Mouse (Mus musculus): ENCODE data around the gene Ergic3.

Gene Ergic3

DNA sequence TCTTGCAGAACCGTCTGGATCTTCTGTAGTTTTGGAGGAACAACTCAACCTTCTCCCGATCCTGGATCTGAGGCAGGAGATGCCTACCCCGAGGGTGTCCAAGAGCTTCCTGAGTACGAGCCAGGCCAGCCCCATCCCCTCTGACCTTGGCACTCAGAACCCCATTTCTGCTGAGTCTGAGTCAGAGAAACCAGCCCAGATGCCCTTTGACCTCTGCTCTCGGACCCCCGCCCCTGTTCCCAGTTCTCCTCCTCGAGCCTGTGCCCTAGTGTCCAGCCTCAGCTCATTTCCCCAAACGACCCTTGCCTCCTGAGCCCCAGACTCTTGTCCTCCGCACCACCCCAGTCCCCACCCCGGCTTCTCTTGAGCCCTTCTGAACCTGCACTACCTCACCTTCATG lies 58.3 kb downstream of the Ergic3 start:
- DNase-seq, result no peak
